Mouse (Mus musculus): ENCODE measurements at regions not wholly inside any gene's neighbourhood (a gene's known extent, or its start where the extent isn't known, plus 50 kb on each side); places are given as distances from the start of the nearest gene placed in this dataset.

DNA sequence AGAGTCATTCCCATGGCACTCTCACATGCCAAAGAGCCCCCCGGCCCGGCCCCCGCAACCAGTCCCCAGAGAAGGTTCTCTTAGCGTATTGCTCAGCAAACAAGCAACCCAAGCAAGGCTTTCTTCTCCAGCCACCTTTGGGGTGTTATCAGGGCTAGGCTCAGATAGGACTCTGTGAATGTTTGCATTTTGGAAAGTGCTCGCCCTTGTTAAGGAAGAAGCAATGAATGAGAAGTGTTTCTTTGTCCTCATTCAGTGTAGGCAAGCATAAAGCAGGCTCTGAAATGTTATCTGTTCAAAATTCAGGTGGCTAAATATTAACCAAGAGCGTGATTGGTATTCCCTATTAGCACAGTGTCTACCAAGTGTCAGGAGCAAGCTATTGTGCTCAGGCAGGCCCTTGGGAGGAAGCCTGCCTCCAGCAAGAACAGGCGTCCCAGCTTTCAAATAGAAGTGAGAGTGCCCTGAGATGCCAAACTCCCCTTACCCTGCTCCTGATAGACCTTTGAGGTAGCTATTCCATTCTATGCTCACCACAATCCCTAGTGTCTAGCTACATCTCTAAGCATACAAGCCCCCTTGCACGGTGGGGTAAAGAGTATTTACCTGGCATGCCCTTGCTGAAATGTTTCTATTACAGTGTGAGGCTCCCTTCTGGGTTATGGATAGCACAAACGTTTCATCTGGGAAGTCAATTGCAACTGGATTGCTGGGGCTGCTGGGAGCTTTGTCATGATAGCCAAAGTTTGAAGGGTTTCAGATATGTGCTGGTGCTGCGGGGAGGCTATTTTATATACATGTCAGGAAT, 191.7 kb downstream of the Fam43a start:
- ATAC-seq (ENCODE audit: insufficient read depth, low FRiP score, low TSS enrichment) (no peak), DNase-seq (ENCODE audit: low spot score) (no peak)
- Histone ChIP-seq H3K27me3 (ENCODE audit: control insufficient read depth, insufficient read depth, low read length) (no peaks in the 10 kb centered on the region), H3K9me3 (ENCODE audit: control insufficient read depth, low read length) (no peaks in the 10 kb centered on the region), H3K4me2 (ENCODE audit: low read depth) (no peak overlapping the region), H3K27ac (ENCODE audit: low read depth, low read length) (no peak overlapping the region), H3K4me1 (ENCODE audit: control insufficient read depth, insufficient read depth, low read length) (no peaks in the 10 kb centered on the region; the same call in 1 of the 2 replicates), H3K4me3 (ENCODE audit: low read depth, low read length) (no peak overlapping the region), H3K9ac (ENCODE audit: low read length) (no peak overlapping the region), H3K36me3 (ENCODE audit: control insufficient read depth, insufficient read depth, low read length) (no peaks in the 10 kb centered on the region)
- WGBS, result 77% methylated on average over 10 of the region's 10 CpGs

DNA sequence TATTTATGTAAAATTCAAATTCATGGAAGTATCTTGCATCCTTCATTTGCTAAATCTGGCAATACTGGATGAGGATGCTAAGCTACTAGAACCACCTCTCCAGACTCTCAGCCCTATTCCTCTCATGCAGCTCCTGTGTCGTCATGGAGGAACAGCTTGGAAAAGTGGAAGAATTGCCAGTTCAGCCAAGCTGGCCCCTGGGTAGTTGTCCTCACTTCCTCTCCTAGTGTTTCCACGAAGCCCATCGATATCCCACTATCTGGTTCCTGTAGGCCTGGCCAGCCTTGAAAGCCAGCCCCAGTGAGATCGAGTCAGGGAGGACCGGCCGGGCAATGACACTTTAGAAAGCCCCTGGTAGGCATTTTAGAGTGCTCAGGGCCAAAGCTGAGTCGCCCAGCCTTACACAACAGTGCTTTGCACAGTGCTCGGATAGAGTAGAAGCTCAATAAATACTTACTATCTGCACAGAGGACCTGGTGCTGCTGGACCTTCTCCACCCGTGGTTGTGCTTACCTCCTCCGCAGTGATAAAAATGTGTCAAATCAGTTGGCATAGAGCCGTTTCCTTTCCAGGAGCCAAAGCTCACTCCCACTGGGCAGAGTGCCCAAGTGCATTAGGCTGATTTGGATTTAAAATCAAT, 193.3 kb downstream of the Fam43a start:
- Histone ChIP-seq H3K27ac (ENCODE audit: low read depth, low read length) (no peak overlapping the region), H3K9ac (ENCODE audit: low read length) (no peak overlapping the region), H3K4me3 (ENCODE audit: low read depth, low read length) (no peak overlapping the region), H3K4me1 (ENCODE audit: control insufficient read depth, insufficient read depth, low read length) (no peaks in the 10 kb centered on the region; the same call in 1 of the 2 replicates), H3K9me3 (ENCODE audit: control insufficient read depth, low read length) (no peaks in the 10 kb centered on the region), H3K27me3 (ENCODE audit: control insufficient read depth, insufficient read depth, low read length) (no peaks in the 10 kb centered on the region), H3K36me3 (ENCODE audit: control insufficient read depth, insufficient read depth, low read length) (no peaks in the 10 kb centered on the region), H3K4me2 (ENCODE audit: low read depth) (no peak overlapping the region)
- DNase-seq (ENCODE audit: low spot score) (no peak), ATAC-seq (ENCODE audit: insufficient read depth, low FRiP score, low TSS enrichment) (no peak)
- 87% methylated on average over 11 of the region's 11 CpGs for WGBS

DNA sequence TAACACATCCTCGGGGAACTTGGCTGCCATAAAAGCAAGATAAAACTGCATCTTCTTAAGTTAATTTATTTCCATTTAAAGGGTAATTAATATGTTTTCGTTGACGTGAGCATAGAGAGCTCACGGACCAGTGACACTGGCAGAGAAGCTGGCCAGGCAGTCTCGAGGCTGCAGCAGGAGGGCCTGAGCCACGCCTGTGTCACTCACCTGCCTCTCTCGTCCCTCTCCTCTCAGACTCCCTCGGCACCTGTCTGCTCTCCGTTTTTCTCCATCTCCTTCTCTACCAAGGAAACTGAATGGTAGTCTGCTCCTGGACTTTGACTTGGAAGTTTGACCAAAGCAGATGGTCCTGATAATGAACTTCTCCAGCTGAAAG, 193.8 kb downstream of the Fam43a start:
- no peak for DNase-seq (ENCODE audit: low spot score)
- 79% methylated on average over 9 of the region's 9 CpGs for WGBS
- Histone ChIP-seq H3K9me3 (ENCODE audit: control insufficient read depth, low read length) (no peaks in the 10 kb centered on the region), H3K36me3 (ENCODE audit: control insufficient read depth, insufficient read depth, low read length) (no peaks in the 10 kb centered on the region), H3K27ac (ENCODE audit: low read depth, low read length) (no peak overlapping the region), H3K27me3 (ENCODE audit: control insufficient read depth, insufficient read depth, low read length) (no peaks in the 10 kb centered on the region), H3K9ac (ENCODE audit: low read length) (no peak overlapping the region), H3K4me1 (ENCODE audit: control insufficient read depth, insufficient read depth, low read length) (no peaks in the 10 kb centered on the region; the same call in 1 of the 2 replicates), H3K4me3 (ENCODE audit: low read depth, low read length) (no peak overlapping the region), H3K4me2 (ENCODE audit: low read depth) (no peak overlapping the region)
- no peak for ATAC-seq (ENCODE audit: insufficient read depth, low FRiP score, low TSS enrichment)

DNA sequence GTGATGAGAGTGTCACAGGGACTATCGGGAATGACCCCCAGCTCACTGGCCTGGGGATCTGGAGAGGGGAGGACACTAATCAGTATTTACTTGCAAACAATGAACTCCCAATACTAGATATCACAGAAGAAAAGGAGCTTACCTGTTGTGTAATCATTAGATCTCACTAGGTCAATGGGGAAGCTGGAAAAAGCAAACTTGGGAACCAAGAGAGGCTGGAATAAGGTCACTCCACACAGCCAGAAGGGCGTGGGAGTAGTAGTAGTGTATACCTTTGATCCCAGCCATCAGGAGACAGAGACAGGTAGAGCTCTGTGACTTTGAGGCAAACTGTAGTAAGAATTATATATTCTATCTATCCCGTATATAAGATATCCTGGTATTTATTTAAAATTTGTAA, 194.3 kb downstream of the Fam43a start:
- ATAC-seq (ENCODE audit: insufficient read depth, low FRiP score, low TSS enrichment) (no peak), DNase-seq (ENCODE audit: low spot score) (no peak)
- no peak overlapping the region for H3K9ac ChIP-seq (ENCODE audit: low read length)
- no peaks in the 10 kb centered on the region for H3K36me3 ChIP-seq (ENCODE audit: control insufficient read depth, insufficient read depth, low read length)
- 97% methylated on average over 3 of the region's 3 CpGs for WGBS
- H3K9me3 ChIP-seq (ENCODE audit: control insufficient read depth, low read length), result no peaks in the 10 kb centered on the region
- no peak overlapping the region for H3K4me3 ChIP-seq (ENCODE audit: low read depth, low read length)
- no peak overlapping the region for H3K4me2 ChIP-seq (ENCODE audit: low read depth)
- H3K27ac ChIP-seq (ENCODE audit: low read depth, low read length), result no peak overlapping the region
- H3K27me3 ChIP-seq (ENCODE audit: control insufficient read depth, insufficient read depth, low read length), result no peaks in the 10 kb centered on the region
- no peaks in the 10 kb centered on the region; the same call in 1 of the 2 replicates for H3K4me1 ChIP-seq (ENCODE audit: control insufficient read depth, insufficient read depth, low read length)

DNA sequence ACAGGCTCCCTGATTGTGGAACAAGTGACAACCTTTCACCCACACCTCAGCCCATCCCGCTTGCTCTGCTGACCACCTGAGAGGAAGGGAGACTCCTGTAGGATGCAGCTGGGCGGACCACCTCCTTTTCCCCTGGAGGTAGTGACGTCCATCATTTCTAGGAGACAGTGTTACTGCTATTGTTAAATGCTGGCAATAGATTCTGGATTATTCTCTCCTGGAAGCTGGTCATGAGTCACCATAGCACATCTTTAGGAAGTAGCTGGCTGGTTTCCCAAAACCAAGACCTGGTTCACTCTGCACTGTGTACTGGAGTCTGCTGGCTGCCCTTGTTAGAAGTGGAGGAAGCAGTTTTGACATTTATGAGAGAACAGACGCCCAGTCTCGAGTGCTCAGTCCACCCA, 196.0 kb downstream of the Fam43a start:
- H3K4me1 ChIP-seq (ENCODE audit: control insufficient read depth, insufficient read depth, low read length), result no peaks in the 10 kb centered on the region; the same call in 1 of the 2 replicates
- no peak for DNase-seq (ENCODE audit: low spot score)
- H3K4me3 ChIP-seq (ENCODE audit: low read depth, low read length), result no peak overlapping the region
- WGBS, result 88% methylated on average over 5 of the region's 5 CpGs
- H3K36me3 ChIP-seq (ENCODE audit: control insufficient read depth, insufficient read depth, low read length), result no peaks in the 10 kb centered on the region
- ATAC-seq (ENCODE audit: insufficient read depth, low FRiP score, low TSS enrichment), result no peak
- no peak overlapping the region for H3K9ac ChIP-seq (ENCODE audit: low read length)
- no peaks in the 10 kb centered on the region for H3K9me3 ChIP-seq (ENCODE audit: control insufficient read depth, low read length)
- H3K27ac ChIP-seq (ENCODE audit: low read depth, low read length), result no peak overlapping the region
- no peak overlapping the region for H3K4me2 ChIP-seq (ENCODE audit: low read depth)
- H3K27me3 ChIP-seq (ENCODE audit: control insufficient read depth, insufficient read depth, low read length), result no peaks in the 10 kb centered on the region

DNA sequence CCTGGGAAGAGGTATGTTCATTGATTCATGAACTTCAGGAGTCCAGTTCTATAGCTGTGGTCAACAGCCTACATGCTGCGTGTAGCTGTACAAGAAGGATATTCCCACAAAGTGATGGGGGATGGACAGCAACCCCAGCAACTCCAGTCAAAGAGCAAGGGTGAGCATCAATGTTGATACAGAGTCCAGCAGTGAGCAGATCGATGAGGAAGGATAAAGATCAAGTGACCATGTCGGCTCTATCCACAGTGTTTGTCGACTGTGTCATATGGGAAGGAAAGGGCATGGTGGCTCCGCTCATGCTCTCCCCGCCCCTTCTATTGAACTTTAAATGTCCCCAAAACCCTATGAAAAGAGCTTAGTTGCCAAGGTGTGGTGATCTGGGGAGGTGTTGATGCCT, 196.6 kb downstream of the Fam43a start:
- Histone ChIP-seq H3K4me3 (ENCODE audit: low read depth, low read length) (no peak overlapping the region), H3K27ac (ENCODE audit: low read depth, low read length) (no peak overlapping the region), H3K27me3 (ENCODE audit: control insufficient read depth, insufficient read depth, low read length) (no peaks in the 10 kb centered on the region), H3K36me3 (ENCODE audit: control insufficient read depth, insufficient read depth, low read length) (no peaks in the 10 kb centered on the region), H3K4me1 (ENCODE audit: control insufficient read depth, insufficient read depth, low read length) (no peaks in the 10 kb centered on the region), H3K9me3 (ENCODE audit: control insufficient read depth, low read length) (no peaks in the 10 kb centered on the region), H3K4me2 (ENCODE audit: low read depth) (no peak overlapping the region), H3K9ac (ENCODE audit: low read length) (no peak overlapping the region)
- no peak for ATAC-seq (ENCODE audit: insufficient read depth, low FRiP score, low TSS enrichment)
- DNase-seq (ENCODE audit: low spot score), result no peak
- WGBS, result 94% methylated on average over 6 of the region's 6 CpGs

DNA sequence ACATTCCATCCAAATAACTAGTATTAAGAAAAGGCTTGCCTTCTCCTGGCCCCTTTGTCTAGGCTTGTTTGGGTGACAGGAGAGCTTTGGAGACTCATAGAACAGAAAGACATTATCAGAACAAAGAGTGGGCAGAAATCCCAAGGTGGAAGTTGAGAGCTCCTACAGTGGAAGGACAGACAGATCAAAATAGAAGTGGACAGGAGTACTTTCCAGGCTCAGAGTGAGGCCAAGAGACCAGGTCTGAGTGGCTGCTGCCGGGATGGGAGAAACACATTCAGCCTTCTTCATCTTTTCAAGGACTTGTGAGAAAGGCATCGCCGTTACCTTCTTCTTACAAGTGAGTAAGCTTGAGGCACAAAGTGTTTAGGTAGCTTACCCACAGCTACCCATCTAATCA, 197.5 kb downstream of the Fam43a start:
- Histone ChIP-seq H3K9me3 (ENCODE audit: control insufficient read depth, low read length) (no peaks in the 10 kb centered on the region), H3K9ac (ENCODE audit: low read length) (no peak overlapping the region), H3K36me3 (ENCODE audit: control insufficient read depth, insufficient read depth, low read length) (no peaks in the 10 kb centered on the region), H3K27me3 (ENCODE audit: control insufficient read depth, insufficient read depth, low read length) (no peaks in the 10 kb centered on the region), H3K4me3 (ENCODE audit: low read depth, low read length) (no peak overlapping the region), H3K4me2 (ENCODE audit: low read depth) (no peak overlapping the region), H3K27ac (ENCODE audit: low read depth, low read length) (no peak overlapping the region), H3K4me1 (ENCODE audit: control insufficient read depth, insufficient read depth, low read length) (no peaks in the 10 kb centered on the region)
- WGBS, result 99% methylated on average over 3 of the region's 3 CpGs
- no peak for ATAC-seq (ENCODE audit: insufficient read depth, low FRiP score, low TSS enrichment)
- no peak for DNase-seq (ENCODE audit: low spot score)

DNA sequence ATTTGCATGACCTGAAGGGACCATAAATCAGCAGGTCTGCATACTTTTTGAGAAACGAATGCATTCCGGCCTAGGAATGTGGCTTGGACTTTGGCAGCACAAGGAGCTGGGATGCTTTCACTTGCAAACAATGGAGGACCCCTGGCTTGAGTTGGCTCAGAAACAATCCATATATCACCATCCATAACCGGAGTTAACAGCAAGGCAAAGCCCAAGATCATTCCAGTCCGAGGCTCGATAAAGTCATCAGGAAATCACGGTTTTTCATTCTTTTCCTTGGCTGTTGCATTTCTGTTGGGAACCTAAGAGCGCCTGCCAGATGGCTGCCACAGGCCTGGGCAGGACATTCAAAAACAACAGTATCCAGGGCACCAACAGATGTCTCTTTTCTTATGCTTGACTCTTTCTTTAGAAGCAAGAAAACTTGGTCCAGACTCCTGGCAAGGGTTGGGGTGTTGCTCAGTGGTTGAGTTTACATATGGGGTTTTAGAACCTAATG, 198.5 kb downstream of the Fam43a start:
- no peaks in the 10 kb centered on the region for H3K27me3 ChIP-seq (ENCODE audit: control insufficient read depth, insufficient read depth, low read length)
- H3K4me2 ChIP-seq (ENCODE audit: low read depth), result no peak overlapping the region
- no peaks in the 10 kb centered on the region for H3K36me3 ChIP-seq (ENCODE audit: control insufficient read depth, insufficient read depth, low read length)
- DNase-seq (ENCODE audit: low spot score) (no peak), ATAC-seq (ENCODE audit: insufficient read depth, low FRiP score, low TSS enrichment) (no peak)
- WGBS, result 43% methylated on average over 7 of the region's 7 CpGs
- no peak overlapping the region for H3K9ac ChIP-seq (ENCODE audit: low read length)
- H3K27ac ChIP-seq (ENCODE audit: low read depth, low read length), result no peak overlapping the region
- H3K9me3 ChIP-seq (ENCODE audit: control insufficient read depth, low read length), result no peaks in the 10 kb centered on the region
- H3K4me3 ChIP-seq (ENCODE audit: low read depth, low read length), result no peak overlapping the region
- no peaks in the 10 kb centered on the region for H3K4me1 ChIP-seq (ENCODE audit: control insufficient read depth, insufficient read depth, low read length)

DNA sequence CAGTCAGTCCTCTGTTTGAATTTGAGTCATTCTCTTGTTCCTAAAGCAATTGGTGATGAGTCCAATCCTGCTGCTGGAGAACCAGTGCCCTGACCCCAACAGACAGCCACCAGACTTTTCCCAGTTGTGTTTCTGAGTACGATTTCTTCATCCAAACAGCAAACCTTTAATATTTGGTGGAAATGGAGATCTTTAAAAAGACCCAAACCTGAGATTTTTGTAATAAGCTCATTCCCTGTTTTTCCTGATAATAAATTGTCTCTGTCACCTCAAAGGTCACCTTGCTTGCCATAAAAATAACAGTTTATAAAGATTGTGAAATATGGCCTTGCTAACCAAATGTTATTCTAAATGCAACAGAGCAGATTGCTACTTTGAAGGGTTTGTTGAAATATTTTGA, 199.0 kb downstream of the Fam43a start:
- Histone ChIP-seq H3K27me3 (ENCODE audit: control insufficient read depth, insufficient read depth, low read length) (no peaks in the 10 kb centered on the region), H3K4me2 (ENCODE audit: low read depth) (no peak overlapping the region), H3K27ac (ENCODE audit: low read depth, low read length) (no peak overlapping the region), H3K36me3 (ENCODE audit: control insufficient read depth, insufficient read depth, low read length) (no peaks in the 10 kb centered on the region), H3K4me1 (ENCODE audit: control insufficient read depth, insufficient read depth, low read length) (no peaks in the 10 kb centered on the region), H3K9me3 (ENCODE audit: control insufficient read depth, low read length) (no peaks in the 10 kb centered on the region), H3K9ac (ENCODE audit: low read length) (no peak overlapping the region), H3K4me3 (ENCODE audit: low read depth, low read length) (no peak overlapping the region)
- no peak for DNase-seq (ENCODE audit: low spot score)
- no peak for ATAC-seq (ENCODE audit: insufficient read depth, low FRiP score, low TSS enrichment)
- WGBS, result 82% methylated on average over 1 of the region's 1 CpGs

Measured in neural tube, embryonic 11.5 days (tissue).